Mouse (Mus musculus): ENCODE measurements around the gene Ano10.

- TF ChIP-seq CTCF (conservative IDR thresholded peaks at IDR 0.05; ENCODE audit: insufficient read depth, insufficient read length, low read depth, low read length) (no peak), POLR2A (IDR thresholded peaks at IDR 0.05; ENCODE audit: low read depth, low read length) (no peak)
These were observed 158.9 kb downstream of the Ano10 start for GRCm38 (mm10) chr9:122135095-122135884.

All from kidney, adult 2 months (tissue).